8 mouse cellular contexts compared by ENCODE assay signal in the genomic region with DNA sequence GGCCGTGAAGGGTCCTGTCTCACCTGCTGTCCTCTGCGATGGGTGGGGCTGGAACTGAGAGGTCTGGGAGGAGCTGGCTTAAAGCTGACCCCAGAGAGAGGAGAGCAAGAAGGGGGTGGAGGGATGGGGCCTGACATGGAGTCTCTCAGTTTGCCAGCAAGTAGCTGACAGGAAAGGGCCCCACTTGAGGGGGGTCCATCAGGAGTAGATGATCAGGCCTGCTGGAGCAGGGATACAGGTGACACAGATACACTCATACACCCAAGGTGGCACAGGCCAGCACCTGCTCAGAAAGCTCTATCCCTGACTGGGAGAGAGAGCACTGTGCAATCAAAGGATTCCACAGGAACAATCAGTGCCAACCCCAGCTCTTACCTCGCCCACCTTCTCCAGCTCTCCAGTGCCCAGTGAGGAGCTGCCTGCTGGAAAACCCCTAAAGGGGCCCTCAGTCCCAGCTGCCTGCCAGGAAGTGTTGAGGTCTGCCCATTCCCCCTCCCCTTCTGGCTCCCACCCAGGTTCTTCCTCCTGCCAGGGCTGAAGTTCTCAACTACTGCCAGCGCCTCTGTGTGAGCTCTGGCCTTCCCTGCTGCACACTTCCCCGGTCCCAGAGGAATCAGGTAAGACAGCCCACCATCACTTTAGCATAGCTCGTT. TPM values are rescaled to one million over a fixed set of nuclear protein-coding genes. Genes with fewer than 3 reads are reported as not detected.
DNase-seq lines count a peak whose midpoint lies in the region; ATAC-seq and TF ChIP-seq lines count a peak whose summit lies in the region.

TSS of gene Tmem176b (minus strand) at position 524 of the 653 bp plus-strand sequence.

- DNase-seq in gastrocnemius, postnatal 10 days, result peak; percentile 90
- DNase-seq in hindbrain, postnatal 0 days (ENCODE audit: low spot score), result peak; percentile 95
- DNase-seq in left cerebral cortex, adult 18-20 months (ENCODE audit: low spot score in 2 of 2), result peak; percentile 52 to 74
- peak; percentile 98 for DNase-seq in lung, postnatal 36 days
- peak; percentile 77 for DNase-seq in retina, postnatal 7 days (ENCODE audit: low read depth, low spot score)
- DNase-seq in urinary bladder, postnatal 14 days (ENCODE audit: low spot score), result peak; percentile 97

- peak within 1 kb of the TSS; percentile 51 for H3K9ac ChIP-seq in hindbrain, postnatal 0 days (replicated peaks; ENCODE audit: low read length)

- H3K4me3 ChIP-seq in cortical plate, adult 2 months (ENCODE audit: insufficient read depth, low read length), result peak within 1 kb of the TSS; percentile 33
- H3K4me3 ChIP-seq in hindbrain, postnatal 0 days (ENCODE audit: low read length), result peak within 1 kb of the TSS; percentile 34

- H3K36me3 ChIP-seq in hindbrain, postnatal 0 days (ENCODE audit: insufficient read depth, low read length), result no peaks in the 10 kb centered on the region

- peaks cover 2% of the 10 kb centered on the region; the same call in 1 of the 2 replicates for H3K4me1 ChIP-seq in cortical plate, adult 2 months (ENCODE audit: control insufficient read depth, insufficient read depth, low read length)
- peaks cover 11% of the 10 kb centered on the region for H3K4me1 ChIP-seq in hindbrain, postnatal 0 days (ENCODE audit: insufficient read depth, low read length)

- 9% methylated on average over 6 of the region's 6 CpGs for WGBS in hindbrain, postnatal 0 days

- no peak for TF ChIP-seq CTCF in cortical plate, adult 2 months (IDR thresholded peaks at IDR 0.05; ENCODE audit: extremely low read depth, insufficient read depth, low read length)
- no peak for TF ChIP-seq CTCF in hindbrain, postnatal 0 days (IDR thresholded peaks at IDR 0.05; ENCODE audit: low read depth)

- peak within 1 kb of the TSS; percentile 62 for H3K4me2 ChIP-seq in hindbrain, postnatal 0 days (ENCODE audit: low read depth, low read length)

- no peaks in the 10 kb centered on the region for H3K27me3 ChIP-seq in hindbrain, postnatal 0 days (ENCODE audit: insufficient read depth, low read length)

- ATAC-seq in activated CD4-positive, CD25-positive, alpha-beta regulatory T cell, adult 4 months, result no peak
- peak; percentile 94 for ATAC-seq in hindbrain, postnatal 0 days

- no peaks in the 10 kb centered on the region for H3K9me3 ChIP-seq in hindbrain, postnatal 0 days (ENCODE audit: low read length)

- H3K27ac ChIP-seq in cortical plate, adult 2 months (ENCODE audit: insufficient read depth, low read length), result peak within 1 kb of the TSS; percentile 1; the same call in 1 of the 2 replicates
- peak within 1 kb of the TSS; percentile 85 for H3K27ac ChIP-seq in hindbrain, postnatal 0 days

- TF ChIP-seq POLR2A in cortical plate, adult 2 months (IDR thresholded peaks at IDR 0.05; ENCODE audit: extremely low read depth, insufficient read depth, low read length), result 0 out of 2 replicates have a peak, but pooled peaks have one; percentile 8

RNA-seq across cellular contexts. Expression of gene Tmem176b, which starts in this region (rescaled TPM):
- 10 to 100 TPM; 19.4 to 29.2 TPM for polyA plus RNA-seq in activated CD4-positive, CD25-positive, alpha-beta regulatory T cell, adult 4 months (2017; shearing (Covaris generic))
- 75.5 and 76.3 TPM in 2 replicates for polyA plus RNA-seq in cortical plate, adult 2 months (2012; rRNA removed)
- total RNA-seq in gastrocnemius, postnatal 10 days (2021), result 10 to 100 TPM; 32.9 to 45.7 TPM
- total RNA-seq in hindbrain, postnatal 0 days (2014; rRNA removed), result 81.9 and 108 TPM in 2 replicates
- 148 and 152 TPM in 2 replicates for polyA plus RNA-seq in hindbrain, postnatal 0 days (2015; fragmentation: Nextera tagmentation; extraction: Ambion mirVana)
- 10 to 100 TPM; 55.5 to 58.5 TPM for total RNA-seq in left cerebral cortex, adult 18-20 months (2021)
